Mouse (Mus musculus) activated CD4-positive, CD25-positive, alpha-beta regulatory T cell, adult 4 months (primary cell): Measurements from ENCODE around the gene Hsd17b6. TPM values are rescaled to one million over a fixed set of nuclear protein-coding genes. Genes with fewer than 3 reads are reported as not detected.
"Not testable (repeated sequence)": the region's sequence is repeated elsewhere in the genome, so short reads cannot be mapped to it uniquely, and the experiment has no call there.

Experiments
- ATAC-seq: one replicate; pipeline ENCODE4 v1.8.0; 2017
- polyA plus RNA-seq, 2 experiments: library from polyadenylated mRNA; unstranded; fragments of 100-300 nt; shearing (Covaris generic); gene quantifications; one replicate each; pipeline ENCODE4 v1.2.1; 2017

The Hsd17b6 gene
- polyA plus RNA-seq, result not detected

- no peak for ATAC-seq
Observed at GRCm38 (mm10) chr10:128007446-128007845, at the start of gene Hsd17b6. Gene Hsd17b6, minus strand, starts transcription at chr10:128007611.

- ATAC-seq, result no peak
Observed at GRCm38 (mm10) chr10:128053001-128053400, 45.6 kb upstream of the Hsd17b6 start.

- not testable (repeated sequence) for ATAC-seq
Observed at GRCm38 (mm10) chr10:128052136-128052535, 44.7 kb upstream of the Hsd17b6 start.

GRCm38 (mm10) chr10:128051589-128051988, 44.2 kb upstream of the Hsd17b6 start:
- no peak for ATAC-seq

- ATAC-seq, result no peak
Observed at GRCm38 (mm10) chr10:128050355-128050754, 42.9 kb upstream of the Hsd17b6 start.

GRCm38 (mm10) chr10:128049741-128050140, 42.3 kb upstream of the Hsd17b6 start:
- no peak for ATAC-seq

- no peak for ATAC-seq
Observed at GRCm38 (mm10) chr10:128048157-128048556, 40.7 kb upstream of the Hsd17b6 start.

- ATAC-seq, result no peak
Observed at GRCm38 (mm10) chr10:128043041-128043835, 35.8 kb upstream of the Hsd17b6 start.

- no peak for ATAC-seq
Observed at GRCm38 (mm10) chr10:128042466-128042865, 35.1 kb upstream of the Hsd17b6 start.

GRCm38 (mm10) chr10:128041636-128042035, 34.2 kb upstream of the Hsd17b6 start:
- no peak for ATAC-seq

- no peak for ATAC-seq
Observed at GRCm38 (mm10) chr10:128040293-128040692, 32.9 kb upstream of the Hsd17b6 start.

GRCm38 (mm10) chr10:128039858-128040257, 32.4 kb upstream of the Hsd17b6 start:
- no peak for ATAC-seq

- ATAC-seq, result peak; percentile 9
Observed at GRCm38 (mm10) chr10:128039167-128039566, 31.8 kb upstream of the Hsd17b6 start.

GRCm38 (mm10) chr10:128037921-128038320, 30.5 kb upstream of the Hsd17b6 start:
- ATAC-seq, result no peak

- ATAC-seq, result peak; percentile 5
Observed at GRCm38 (mm10) chr10:128036746-128037425, 29.5 kb upstream of the Hsd17b6 start.

- no peak for ATAC-seq
Observed at GRCm38 (mm10) chr10:128030860-128031259, 23.4 kb upstream of the Hsd17b6 start.

GRCm38 (mm10) chr10:128029931-128030330, 22.5 kb upstream of the Hsd17b6 start:
- ATAC-seq, result no peak

GRCm38 (mm10) chr10:128023496-128023895, 16.1 kb upstream of the Hsd17b6 start:
- no peak for ATAC-seq

GRCm38 (mm10) chr10:128022196-128022595, 14.8 kb upstream of the Hsd17b6 start:
- no peak for ATAC-seq

GRCm38 (mm10) chr10:128015068-128015934, 7.9 kb upstream of the Hsd17b6 start, which contains the start of gene Prim1:
Gene Prim1, plus strand, starts transcription at chr10:128015168.
- ATAC-seq, result peak; percentile 94

GRCm38 (mm10) chr10:128009735-128010134, 2.3 kb upstream of the Hsd17b6 start:
- no peak for ATAC-seq

GRCm38 (mm10) chr10:128008207-128008889, 937 bp upstream of the Hsd17b6 start:
- ATAC-seq, result peak; percentile 85
